21 mouse cellular contexts compared by ENCODE assay signal in genomic region chr16:84807874-84808273, GRCm38 (mm10).
"Had no signal": no experiment of that assay in that cellular context is flagged by ENCODE, and none has a peak within 500 bp of the region (broad histone marks: within the 10 kb centered on the region; RNA-seq: fewer than 3 reads in every experiment).

No protein-coding gene starts in this region.

- H3K4me1 ChIP-seq: liver, embryonic 15.5 days; midbrain, embryonic 10.5 days; midbrain, embryonic 13.5 days; neural tube, embryonic 13.5 days; neural tube, embryonic 15.5 days; stomach, embryonic 15.5 days had no signal

- H3K36me3 ChIP-seq: liver, embryonic 15.5 days; stomach, embryonic 15.5 days had no signal

- H3K4me2 ChIP-seq: liver, embryonic 15.5 days; lung, embryonic 14.5 days; midbrain, embryonic 13.5 days; neural tube, embryonic 13.5 days; neural tube, embryonic 15.5 days; stomach, embryonic 15.5 days had no signal

- ATAC-seq: midbrain, embryonic 13.5 days; midbrain, embryonic 16.5 days had no signal

- H3K27me3 ChIP-seq: liver, embryonic 15.5 days; midbrain, embryonic 13.5 days; neural tube, embryonic 13.5 days; neural tube, embryonic 15.5 days; stomach, embryonic 15.5 days had no signal

- H3K4me3 ChIP-seq: liver, embryonic 15.5 days; midbrain, embryonic 10.5 days; midbrain, embryonic 13.5 days; myocyte; neural tube, embryonic 13.5 days; neural tube, embryonic 15.5 days; stomach, embryonic 15.5 days had no signal

- H3K9ac ChIP-seq: liver, embryonic 15.5 days; lung, embryonic 14.5 days; midbrain, embryonic 13.5 days; neural tube, embryonic 13.5 days; neural tube, embryonic 15.5 days; stomach, embryonic 15.5 days had no signal

- DNase-seq: lung, adult 18-20 months; lung, embryonic 14.5 days; lung, postnatal 10 days; lung, postnatal 4 days; retina, postnatal 1 day; right cerebral cortex, adult 18-20 months; right cerebral cortex, postnatal 25 days; right cerebral cortex, postnatal 4 days; spleen, adult 18-20 months; thymus, adult 2 months; thymus, postnatal 25 days; thymus, postnatal 4 days had no signal

- H3K9me3 ChIP-seq: liver, embryonic 15.5 days; midbrain, embryonic 10.5 days; midbrain, embryonic 13.5 days; neural tube, embryonic 13.5 days; neural tube, embryonic 15.5 days; stomach, embryonic 15.5 days had no signal

- H3K27ac ChIP-seq: liver, embryonic 15.5 days; midbrain, embryonic 10.5 days; midbrain, embryonic 13.5 days; neural tube, embryonic 13.5 days; neural tube, embryonic 15.5 days; stomach, embryonic 15.5 days; stomach, postnatal 0 days had no signal
